Comparison of ENCODE assay signal across 9 mouse cellular contexts in the genomic region with DNA sequence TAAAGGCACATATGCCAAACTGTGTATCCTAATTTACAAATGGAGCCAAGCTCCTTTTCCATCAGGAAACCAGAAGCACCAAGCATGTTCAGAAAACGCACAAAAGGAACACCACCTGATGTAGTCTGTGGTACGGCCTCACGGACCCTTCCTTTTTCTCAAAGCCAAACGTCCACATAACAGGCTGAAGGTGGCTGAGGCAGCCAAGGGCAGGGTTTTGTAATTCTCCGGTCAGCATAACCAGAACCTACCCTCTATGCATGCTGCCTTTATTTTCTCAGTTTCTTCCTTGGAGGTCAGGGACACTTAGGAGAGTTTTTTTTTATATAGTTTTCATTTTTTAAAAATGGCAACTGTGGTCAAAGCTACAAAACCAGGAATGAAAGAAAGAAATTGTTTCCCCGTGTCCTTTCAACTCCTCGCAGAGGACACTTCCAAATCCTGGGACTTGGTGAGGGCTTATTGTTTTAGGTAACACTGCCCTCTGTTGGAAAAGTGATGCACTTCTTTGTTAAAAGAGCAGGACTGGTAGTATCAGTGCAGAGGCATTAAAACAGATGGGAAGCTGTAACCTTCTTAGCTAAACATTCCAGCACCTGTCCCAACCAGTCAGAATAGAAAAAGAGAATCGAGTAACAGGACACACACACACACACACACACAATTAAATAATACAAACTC.
A peak's percentile ranks its signal among the peaks of the same experiment; 100 is the strongest.
DNase-seq lines count a peak whose midpoint lies in the region; ATAC-seq and TF ChIP-seq lines count a peak whose summit lies in the region.
"Had no signal": no experiment of that assay in that cellular context is flagged by ENCODE, and none has a peak within 500 bp of the region (broad histone marks: within the 10 kb centered on the region; RNA-seq: fewer than 3 reads in every experiment).

No protein-coding gene starts in this region.

- H3K9ac ChIP-seq in forebrain, embryonic 11.5 days (ENCODE audit: low read length): no peak overlapping the region
- H3K9ac ChIP-seq in lung, postnatal 0 days (replicated peaks; ENCODE audit: low read depth): no peak overlapping the region

- WGBS in forebrain, embryonic 11.5 days: 46% methylated on average over 8 of the region's 8 CpGs
- whole genome bisulfite sequencing in lung, postnatal 0 days: 42% methylated on average over 8 of the region's 8 CpGs

- H3K4me1 ChIP-seq in forebrain, embryonic 11.5 days (replicated peaks; ENCODE audit: control insufficient read depth, insufficient read depth, low read length): no peaks in the 10 kb centered on the region
- no peaks in the 10 kb centered on the region for H3K4me1 ChIP-seq in lung, postnatal 0 days (ENCODE audit: insufficient read depth, low read depth, low read length)

- no peaks in the 10 kb centered on the region for H3K36me3 ChIP-seq in forebrain, embryonic 11.5 days (ENCODE audit: control insufficient read depth, insufficient read depth, low read length)
- no peaks in the 10 kb centered on the region for H3K36me3 ChIP-seq in lung, postnatal 0 days (ENCODE audit: insufficient read depth, low read length)

- H3K27me3 ChIP-seq in forebrain, embryonic 11.5 days (ENCODE audit: control insufficient read depth, insufficient read depth, low read length): no peaks in the 10 kb centered on the region
- H3K27me3 ChIP-seq in lung, postnatal 0 days (replicated peaks; ENCODE audit: insufficient read depth, low read length): no peaks in the 10 kb centered on the region

- H3K4me3 ChIP-seq in forebrain, embryonic 11.5 days (ENCODE audit: low read depth, low read length): no peak overlapping the region
- H3K4me3 ChIP-seq in lung, postnatal 0 days (ENCODE audit: low read depth, low read length): no peak overlapping the region
- H3K4me3 ChIP-seq: erythroblast, embryonic 14.5 days had no signal

- H3K4me2 ChIP-seq in forebrain, embryonic 11.5 days (ENCODE audit: low read depth, low read length, severe bottlenecking): no peak overlapping the region
- no peak overlapping the region for H3K4me2 ChIP-seq in lung, postnatal 0 days (replicated peaks; ENCODE audit: low read depth, low read length)

- H3K27ac ChIP-seq in forebrain, embryonic 11.5 days (ENCODE audit: low read depth, low read length): no peak overlapping the region
- H3K27ac ChIP-seq in lung, postnatal 0 days (ENCODE audit: low read length): no peak overlapping the region

- H3K9me3 ChIP-seq in forebrain, embryonic 11.5 days (ENCODE audit: control insufficient read depth, low read length): no peaks in the 10 kb centered on the region
- H3K9me3 ChIP-seq in lung, postnatal 0 days (ENCODE audit: low read length): no peaks in the 10 kb centered on the region

- TF ChIP-seq EP300 in lung, postnatal 0 days (IDR thresholded peaks at IDR 0.05): no peak

- DNase-seq in right cerebral cortex, adult 2 months (ENCODE audit: low spot score in 2 of 2): peak; percentile 22 to 56
- DNase-seq in right cerebral cortex, postnatal 4 days: no peak
- DNase-seq in adrenal gland, postnatal 36 days: peak; percentile 15 to 22
- DNase-seq in forebrain, embryonic 11.5 days (ENCODE audit: low spot score): no peak
- peak; percentile 65 for DNase-seq in kidney, adult 9 months
- peak; percentile 58 for DNase-seq in lung, postnatal 0 days (ENCODE audit: low spot score)
- DNase-seq in telencephalon, adult 2 months (ENCODE audit: low read depth, low spot score): peak; percentile 49
- no peak for DNase-seq in thymus, adult 18-20 months

- ATAC-seq in forebrain, embryonic 11.5 days (replicated peaks; ENCODE audit: low FRiP score): peak; percentile 87
- ATAC-seq in lung, postnatal 0 days: no peak

- TF ChIP-seq CTCF in lung, postnatal 0 days (IDR thresholded peaks at IDR 0.05): peak; percentile 63

Comparison
In these comparisons a context has a peak if more than half of its experiments do, and no peak if none do; other contexts are left out.
1. DNase-seq: peak in right cerebral cortex, adult 2 months (2 of 2), adrenal gland, postnatal 36 days (2 of 2), kidney, adult 9 months (single experiment), lung, postnatal 0 days (single experiment) and telencephalon, adult 2 months (single experiment); none in right cerebral cortex, postnatal 4 days (single experiment), forebrain, embryonic 11.5 days (single experiment) and thymus, adult 18-20 months (0 of 2).